Mouse (Mus musculus): ENCODE data around the gene Caprin2. TPM values are rescaled to one million over a fixed set of nuclear protein-coding genes. Genes with fewer than 3 reads are reported as not detected.
A peak's percentile ranks its signal among the peaks of the same experiment; 100 is the strongest.

Gene Caprin2
- polyA plus RNA-seq, 1 experiment from 2014 or later: 6.8 TPM

DNA sequence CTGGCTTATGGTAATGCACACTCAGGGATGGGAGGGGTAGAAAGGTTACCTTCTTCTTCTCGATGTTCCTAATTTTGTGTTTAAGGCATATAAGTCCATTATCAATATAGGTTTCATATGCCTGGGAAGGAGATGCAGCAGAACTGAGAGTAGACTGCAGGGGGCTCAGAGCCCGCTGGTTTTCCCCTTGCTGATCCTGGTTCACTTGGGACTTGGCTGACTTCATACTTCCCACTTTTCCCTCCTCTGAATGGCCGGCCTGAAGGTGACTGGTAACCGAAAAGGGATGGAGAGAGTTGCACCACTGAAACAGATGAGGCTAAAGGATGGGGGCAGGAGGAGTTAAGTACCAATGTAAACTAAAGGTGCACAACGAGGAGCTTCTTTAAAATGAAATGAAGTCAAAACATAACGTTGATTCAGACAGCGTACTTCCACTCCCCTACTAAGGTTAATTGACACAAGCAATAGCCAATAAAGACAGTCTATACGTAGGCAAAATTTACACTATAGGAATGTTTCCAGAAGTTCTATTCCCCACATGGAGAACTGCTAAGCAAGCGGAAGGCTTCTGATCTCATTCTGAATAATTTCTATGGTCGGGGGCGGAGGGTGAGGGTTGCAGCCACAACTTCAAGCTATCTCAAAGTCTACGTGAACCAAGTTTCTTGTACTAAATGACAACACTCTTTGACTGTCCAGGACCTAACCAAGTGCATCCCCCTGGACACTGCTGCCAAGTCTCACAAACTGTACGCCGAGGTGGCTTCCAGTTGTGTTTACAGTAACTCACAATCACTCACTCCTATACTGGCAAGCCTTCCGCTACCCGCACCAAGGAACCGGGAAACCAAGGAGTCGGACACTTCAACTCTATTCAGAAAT lies 907 bp downstream of the Caprin2 start:
- H3K4me2 ChIP-seq (replicated peaks; ENCODE audit: low read depth): peak overlapping the region; percentile 93
- peak overlapping the region; percentile 63 for H3K27ac ChIP-seq (ENCODE audit: low read depth, low read length)
- no peaks in the 10 kb centered on the region for H3K9me3 ChIP-seq (ENCODE audit: control insufficient read depth)
- 10% methylated on average over 18 of the region's 18 CpGs for WGBS
- H3K36me3 ChIP-seq (ENCODE audit: control insufficient read depth, insufficient read depth): no peaks in the 10 kb centered on the region
- no peak for ATAC-seq
- H3K9ac ChIP-seq (ENCODE audit: low read depth, low read length): peak overlapping the region; percentile 59
- H3K4me1 ChIP-seq (replicated peaks; ENCODE audit: control insufficient read depth, insufficient read depth, low read length): no peaks in the 10 kb centered on the region
- peak; percentile 36 for TF ChIP-seq CTCF (IDR thresholded peaks at IDR 0.05; ENCODE audit: low read depth)
- H3K4me3 ChIP-seq (ENCODE audit: low read depth, low read length): peak overlapping the region; percentile 79
- no peaks in the 10 kb centered on the region for H3K27me3 ChIP-seq (replicated peaks; ENCODE audit: control insufficient read depth, insufficient read depth, low read length)

DNA sequence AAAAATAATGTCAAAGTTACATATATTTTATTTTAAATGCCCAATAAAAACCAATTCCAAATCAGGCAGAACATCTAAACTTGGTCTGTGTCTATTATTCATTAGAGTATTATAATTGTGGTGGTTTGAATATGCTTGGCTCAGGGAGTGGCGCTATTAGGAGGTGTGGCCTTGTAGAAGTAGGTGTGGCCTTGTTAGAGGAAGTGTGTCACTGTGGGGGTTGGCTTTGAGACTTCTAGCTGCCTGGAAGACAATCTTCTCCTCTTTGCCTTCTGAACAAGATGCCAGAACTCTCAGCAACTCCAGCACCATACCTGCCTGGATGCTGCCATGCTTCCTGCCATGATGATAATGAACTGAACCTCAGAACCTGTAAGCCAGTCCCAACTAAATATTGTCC lies 22.1 kb downstream of the Caprin2 start:
- ATAC-seq: no peak
- Histone ChIP-seq H3K27me3 (replicated peaks; ENCODE audit: control insufficient read depth, insufficient read depth, low read length) (no peaks in the 10 kb centered on the region), H3K27ac (ENCODE audit: low read depth, low read length) (no peak overlapping the region), H3K4me1 (replicated peaks; ENCODE audit: control insufficient read depth, insufficient read depth, low read length) (no peaks in the 10 kb centered on the region), H3K4me2 (replicated peaks; ENCODE audit: low read depth) (no peak overlapping the region), H3K9ac (ENCODE audit: low read depth, low read length) (no peak overlapping the region), H3K36me3 (ENCODE audit: control insufficient read depth, insufficient read depth) (no peaks in the 10 kb centered on the region), H3K9me3 (ENCODE audit: control insufficient read depth) (no peaks in the 10 kb centered on the region), H3K4me3 (ENCODE audit: low read depth, low read length) (no peak overlapping the region)
- WGBS: 100% methylated on average over 1 of the region's 1 CpGs
- no peak for TF ChIP-seq CTCF (IDR thresholded peaks at IDR 0.05; ENCODE audit: low read depth)

DNA sequence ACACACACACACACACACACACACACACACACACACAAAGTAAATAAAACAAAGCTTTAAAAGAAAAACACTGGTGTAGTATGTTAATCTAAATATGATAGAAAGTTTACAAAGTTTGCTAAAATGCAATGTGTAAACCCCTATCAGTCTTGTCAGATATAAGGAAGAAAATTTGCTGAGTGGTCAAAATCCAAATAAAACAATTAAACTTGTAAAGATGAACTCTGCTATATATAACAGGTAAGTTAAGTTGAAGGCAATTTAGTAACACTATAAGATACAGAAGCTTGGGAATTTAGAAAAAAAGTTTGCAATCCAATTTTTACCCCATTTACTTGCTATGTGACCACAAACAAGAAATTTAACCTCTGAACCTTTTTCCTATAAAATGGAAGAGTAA lies 50.4 kb downstream of the Caprin2 start:
- no peak overlapping the region for H3K9ac ChIP-seq (ENCODE audit: low read depth, low read length)
- H3K36me3 ChIP-seq (ENCODE audit: control insufficient read depth, insufficient read depth): 0 out of 2 replicates have a peak, but pooled peaks cover 5% of the 10 kb centered on the region
- no peak overlapping the region for H3K27ac ChIP-seq (ENCODE audit: low read depth, low read length)
- no peaks in the 10 kb centered on the region for H3K9me3 ChIP-seq (ENCODE audit: control insufficient read depth)
- ATAC-seq: no peak
- no peak overlapping the region for H3K4me2 ChIP-seq (replicated peaks; ENCODE audit: low read depth)
- H3K4me1 ChIP-seq (replicated peaks; ENCODE audit: control insufficient read depth, insufficient read depth, low read length): peaks cover 3% of the 10 kb centered on the region; the same call in 1 of the 2 replicates
- no peaks in the 10 kb centered on the region for H3K27me3 ChIP-seq (replicated peaks; ENCODE audit: control insufficient read depth, insufficient read depth, low read length)
- TF ChIP-seq CTCF (IDR thresholded peaks at IDR 0.05; ENCODE audit: low read depth): no peak
- H3K4me3 ChIP-seq (ENCODE audit: low read depth, low read length): no peak overlapping the region

DNA sequence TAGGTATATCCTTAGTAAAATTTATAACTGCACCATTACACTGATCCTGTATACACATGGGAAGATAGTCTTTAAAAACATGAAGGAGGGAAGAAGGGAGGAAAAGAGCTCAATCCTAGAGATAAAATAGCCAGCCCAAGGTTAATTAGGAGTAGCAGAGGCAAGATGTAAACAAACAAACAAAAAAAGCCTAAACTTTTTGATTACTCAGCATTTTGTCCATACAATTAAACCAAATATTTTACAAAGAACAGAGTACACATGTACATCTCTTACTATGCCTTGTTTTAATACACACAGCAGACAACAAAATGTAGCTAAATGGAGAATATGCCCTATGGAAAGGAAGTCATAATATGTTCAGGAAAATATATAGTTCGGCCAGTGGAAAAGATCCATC lies 54.3 kb downstream of the Caprin2 start:
- H3K4me1 ChIP-seq (replicated peaks; ENCODE audit: control insufficient read depth, insufficient read depth, low read length): peaks cover 3% of the 10 kb centered on the region; the same call in 1 of the 2 replicates
- no peak for TF ChIP-seq CTCF (IDR thresholded peaks at IDR 0.05; ENCODE audit: low read depth)
- no peak for ATAC-seq
- H3K4me3 ChIP-seq (ENCODE audit: low read depth, low read length): no peak overlapping the region
- 0 out of 2 replicates have a peak, but pooled peaks cover 5% of the 10 kb centered on the region for H3K36me3 ChIP-seq (ENCODE audit: control insufficient read depth, insufficient read depth)
- H3K27me3 ChIP-seq (replicated peaks; ENCODE audit: control insufficient read depth, insufficient read depth, low read length): no peaks in the 10 kb centered on the region
- no peak overlapping the region for H3K27ac ChIP-seq (ENCODE audit: low read depth, low read length)
- no peak overlapping the region for H3K9ac ChIP-seq (ENCODE audit: low read depth, low read length)
- no peak overlapping the region for H3K4me2 ChIP-seq (replicated peaks; ENCODE audit: low read depth)
- H3K9me3 ChIP-seq (ENCODE audit: control insufficient read depth): no peaks in the 10 kb centered on the region
- WGBS: 95% methylated on average over 1 of the region's 1 CpGs

DNA sequence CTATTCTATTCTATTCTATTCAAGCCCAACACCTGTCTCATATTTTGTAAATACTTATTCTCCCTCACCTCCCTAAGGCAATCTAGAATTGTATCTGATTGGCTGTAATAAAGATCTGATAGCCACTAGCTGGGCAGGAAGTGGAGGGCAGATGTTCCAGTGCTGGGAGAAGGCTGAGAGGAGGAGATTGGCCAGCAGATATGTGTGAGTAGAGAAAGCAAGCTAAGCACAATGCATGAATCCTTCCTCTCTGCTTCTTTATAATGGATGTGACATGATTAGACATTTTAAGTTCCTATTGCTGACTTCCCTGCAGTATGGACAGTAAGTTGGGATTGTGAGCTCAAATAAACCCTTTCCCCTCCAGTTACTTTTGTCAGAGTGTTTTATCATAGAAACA lies 57.6 kb downstream of the Caprin2 start:
- H3K36me3 ChIP-seq (ENCODE audit: control insufficient read depth, insufficient read depth): 0 out of 2 replicates have a peak, but pooled peaks cover 5% of the 10 kb centered on the region
- H3K9me3 ChIP-seq (ENCODE audit: control insufficient read depth): no peaks in the 10 kb centered on the region
- H3K4me1 ChIP-seq (replicated peaks; ENCODE audit: control insufficient read depth, insufficient read depth, low read length): no peaks in the 10 kb centered on the region; the same call in 1 of the 2 replicates
- H3K4me2 ChIP-seq (replicated peaks; ENCODE audit: low read depth): no peak overlapping the region
- no peak overlapping the region for H3K4me3 ChIP-seq (ENCODE audit: low read depth, low read length)
- H3K27me3 ChIP-seq (replicated peaks; ENCODE audit: control insufficient read depth, insufficient read depth, low read length): no peaks in the 10 kb centered on the region
- ATAC-seq: no peak
- TF ChIP-seq CTCF (IDR thresholded peaks at IDR 0.05; ENCODE audit: low read depth): no peak
- no peak overlapping the region for H3K9ac ChIP-seq (ENCODE audit: low read depth, low read length)
- H3K27ac ChIP-seq (ENCODE audit: low read depth, low read length): no peak overlapping the region

GRCm38 (mm10) chr6:148831728-148832121 lies 64.3 kb downstream of the Caprin2 start:
- Histone ChIP-seq H3K4me1 (replicated peaks; ENCODE audit: control insufficient read depth, insufficient read depth, low read length) (no peaks in the 10 kb centered on the region), H3K4me2 (replicated peaks; ENCODE audit: low read depth) (peak overlapping the region; percentile 77), H3K4me3 (ENCODE audit: low read depth, low read length) (peak overlapping the region; percentile 82), H3K9ac (ENCODE audit: low read depth, low read length) (no peak overlapping the region), H3K27ac (ENCODE audit: low read depth, low read length) (peak overlapping the region; percentile 51; the same call in 1 of the 2 replicates), H3K9me3 (ENCODE audit: control insufficient read depth) (no peaks in the 10 kb centered on the region), H3K27me3 (replicated peaks; ENCODE audit: control insufficient read depth, insufficient read depth, low read length) (no peaks in the 10 kb centered on the region), H3K36me3 (ENCODE audit: control insufficient read depth, insufficient read depth) (no peaks in the 10 kb centered on the region)
- 20% methylated on average over 3 of the region's 3 CpGs for WGBS
- TF ChIP-seq CTCF (IDR thresholded peaks at IDR 0.05; ENCODE audit: low read depth): no peak
- ATAC-seq: no peak; the same call in 1 of the 2 replicates
